Mouse (Mus musculus) erythroblast, embryonic 14.5 days (primary cell): ENCODE data around the gene Col18a1.

Experiments
- GATA1 ChIP-seq: IDR thresholded peaks from 2 replicates; pipeline ENCODE4 v1.6.1; 2012; ENCODE audit warnings: low read length, inconsistent platforms, mixed read lengths
- TAL1 ChIP-seq: IDR thresholded peaks from 3 replicates; pipeline ENCODE4 v1.6.1; 2012; ENCODE audit warnings: low read length, inconsistent platforms, mixed read lengths

GRCm38 (mm10) chr10:77035487-77035886, 130.9 kb downstream of the Col18a1 start:
- TF ChIP-seq TAL1: no peak
- TF ChIP-seq GATA1: no peak
